Mouse (Mus musculus) cerebellum, adult 2 months (tissue): Measurements from ENCODE around the gene Klk1b5. TPM values are rescaled to one million over a fixed set of nuclear protein-coding genes. Genes with fewer than 3 reads are reported as not detected.

Experiments used
- DNase-seq, 2 experiments: peaks; one replicate each; pipeline ENCODE4 v3.0.0; 2021
- H3K27ac ChIP-seq: fragments of 200-500 bp; 2 replicates; pipeline ENCODE4 v1.5.1; 2012; ENCODE audit warnings: low read length, control low read depth, inconsistent platforms; ENCODE audit not compliant: insufficient read depth
- H3K27me3 ChIP-seq: fragments of 200-500 bp; 2 replicates; pipeline ENCODE4 v1.6.1; 2012; ENCODE audit warnings: inconsistent platforms, mild to moderate bottlenecking, low read length, moderate library complexity; ENCODE audit not compliant: control insufficient read depth, insufficient read depth
- H3K4me1 ChIP-seq: fragments of 200-500 bp; 2 replicates; pipeline ENCODE4 v1.6.1; 2011; ENCODE audit warnings: low read length; ENCODE audit not compliant: control insufficient read depth, insufficient read depth
- H3K4me3 ChIP-seq: fragments of 200-500 bp; replicated peaks from 2 replicates; pipeline ENCODE3; 2011; ENCODE audit warnings: mild to moderate bottlenecking, low read depth, low read length, control low read depth; ENCODE audit not compliant: insufficient read depth
- CTCF ChIP-seq: fragments of 200-500 bp; IDR thresholded peaks from 2 replicates; pipeline ENCODE4 v1.5.1; 2011; ENCODE audit warnings: low read depth, mild to moderate bottlenecking, control low read depth, low read length, moderate library complexity, borderline replicate concordance; ENCODE audit not compliant: insufficient read depth
- POLR2A ChIP-seq: fragments of 200-500 bp; IDR thresholded peaks from 2 replicates; pipeline ENCODE4 v1.6.1; 2011; ENCODE audit warnings: low read length, control low read depth, borderline replicate concordance; ENCODE audit not compliant: insufficient read depth
- WGBS: fragments of 180-500 bp; shearing (Covaris S2); methylation state at CpG from one replicate; pipeline ENCODE4 v1.1.7; 2018; 5-methylcytosine and 5-hydroxymethylcytosine counted together
- polyA plus RNA-seq: library from polyadenylated mRNA; depleted of rRNA; stranded (reverse); fragments of >200 nt; gene quantifications from 2 replicates; pipeline ENCODE4 v1.2.3, GENCODE M21; 2012

Gene Klk1b5
- polyA plus RNA-seq, 1 experiment, result not detected

DNA sequence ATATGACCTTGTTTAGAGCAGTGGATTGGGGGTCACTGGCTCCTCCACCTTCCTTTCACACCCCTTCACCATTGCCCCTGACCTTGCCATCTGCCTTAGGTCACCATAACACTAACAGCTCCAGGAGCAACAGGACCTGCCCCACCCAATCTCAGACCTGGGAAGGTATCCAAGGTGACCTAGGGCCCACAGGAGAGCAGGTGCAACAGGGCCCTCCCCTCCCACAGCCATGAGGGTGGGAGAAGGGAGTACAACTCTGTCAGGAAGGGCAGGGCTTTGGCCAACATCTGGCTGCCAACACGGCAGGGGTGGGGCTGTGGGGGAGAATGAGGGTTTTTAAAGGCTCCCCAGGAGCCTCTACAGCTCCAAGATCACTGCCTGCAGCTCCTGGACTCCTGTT lies 9.3 kb downstream of the Klk1b5 start, which contains the start of gene Klk1:
Klk1 (plus strand) TSS at position 285 of the 400 bp plus-strand sequence.
- Histone ChIP-seq H3K27ac (no peak within 1 kb of the TSS), H3K4me1 (no peaks in the 10 kb centered on the region), H3K4me3 (no peak within 1 kb of the TSS), H3K27me3 (no peaks in the 10 kb centered on the region)
- 56% methylated on average over 1 of the region's 1 CpGs for WGBS
- DNase-seq, result no peak
- TF ChIP-seq POLR2A, result no peak
- no peak for TF ChIP-seq CTCF

GRCm38 (mm10) chr7:44235909-44236308 lies 20.2 kb downstream of the Klk1b5 start, which contains the start of gene Gm36864:
Gene Gm36864, plus strand, starts transcription at chr7:44236177.
- no peak for DNase-seq
- no peak within 1 kb of the TSS for H3K27ac ChIP-seq
- TF ChIP-seq POLR2A, result no peak
- no peak for TF ChIP-seq CTCF
- H3K27me3 ChIP-seq, result no peaks in the 10 kb centered on the region
- H3K4me3 ChIP-seq, result no peak within 1 kb of the TSS
- 18% methylated on average over 3 of the region's 3 CpGs for WGBS
- no peaks in the 10 kb centered on the region; the same call in 1 of the 2 replicates for H3K4me1 ChIP-seq

DNA sequence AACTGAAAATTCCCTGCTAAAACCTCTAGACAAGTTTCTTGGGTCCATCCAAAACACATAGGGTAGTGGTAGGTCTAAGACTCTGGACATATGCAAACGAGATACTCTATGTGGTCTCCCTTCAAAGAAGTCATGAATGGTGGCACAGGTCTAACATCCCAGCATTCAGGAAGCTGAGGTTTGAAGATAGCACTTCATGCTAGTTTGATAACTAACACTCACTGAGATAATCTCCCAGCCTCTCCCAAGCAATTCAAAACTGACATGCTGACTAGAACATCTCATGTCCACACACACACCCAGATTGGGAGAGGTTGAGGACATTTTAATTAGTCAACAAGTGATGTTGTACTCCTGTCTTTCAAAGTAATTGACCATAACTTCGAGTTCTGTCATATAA lies 24.2 kb downstream of the Klk1b5 start:
- H3K27me3 ChIP-seq, result no peaks in the 10 kb centered on the region
- no peak overlapping the region for H3K27ac ChIP-seq
- TF ChIP-seq CTCF (no peak), POLR2A (no peak)
- H3K4me3 ChIP-seq, result no peak overlapping the region
- 37% methylated on average over 2 of the region's 2 CpGs for WGBS
- DNase-seq, result no peak
- H3K4me1 ChIP-seq, result no peaks in the 10 kb centered on the region; the same call in 1 of the 2 replicates

DNA sequence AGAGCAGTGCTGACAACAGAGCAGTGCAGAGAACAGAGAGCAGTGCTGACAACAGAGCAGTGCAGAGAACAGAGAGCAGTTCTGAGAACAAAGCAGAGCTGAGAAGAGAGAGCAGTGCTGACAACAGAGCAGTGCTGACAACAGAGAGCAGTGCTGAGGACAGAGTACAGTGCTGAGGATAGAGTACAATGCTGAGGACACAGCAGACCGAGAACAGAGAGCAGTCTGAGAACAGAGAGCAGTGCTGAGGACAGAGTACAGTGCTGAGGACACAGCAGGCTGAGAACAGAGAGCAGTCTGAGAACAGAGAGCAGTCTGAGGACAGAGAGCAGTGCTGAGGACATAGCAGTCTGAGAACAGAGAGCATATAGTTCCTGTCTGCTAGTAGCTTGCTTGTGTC lies 25.0 kb downstream of the Klk1b5 start:
- no peaks in the 10 kb centered on the region for H3K27me3 ChIP-seq
- no peak overlapping the region for H3K27ac ChIP-seq
- 48% methylated on average over 1 of the region's 1 CpGs for WGBS
- TF ChIP-seq CTCF (no peak), POLR2A (no peak)
- no peak for DNase-seq
- no peaks in the 10 kb centered on the region; the same call in 1 of the 2 replicates for H3K4me1 ChIP-seq
- no peak overlapping the region for H3K4me3 ChIP-seq

GRCm38 (mm10) chr7:44241163-44241562 lies 25.4 kb downstream of the Klk1b5 start:
- DNase-seq, result no peak
- Histone ChIP-seq H3K27me3 (no peaks in the 10 kb centered on the region), H3K4me1 (no peaks in the 10 kb centered on the region), H3K4me3 (no peak overlapping the region), H3K27ac (no peak overlapping the region)
- TF ChIP-seq CTCF, result no peak
- no peak for TF ChIP-seq POLR2A
- WGBS, result 63% methylated on average over 2 of the region's 2 CpGs

- DNase-seq, result no peak
- Histone ChIP-seq H3K27ac (no peak overlapping the region), H3K27me3 (no peaks in the 10 kb centered on the region), H3K4me1 (0 out of 2 replicates have a peak, but pooled peaks cover 2% of the 10 kb centered on the region), H3K4me3 (no peak overlapping the region)
- 58% methylated on average over 1 of the region's 1 CpGs for WGBS
- TF ChIP-seq POLR2A, result no peak
Measured at GRCm38 (mm10) chr7:44244080-44244479, 28.3 kb downstream of the Klk1b5 start.

DNA sequence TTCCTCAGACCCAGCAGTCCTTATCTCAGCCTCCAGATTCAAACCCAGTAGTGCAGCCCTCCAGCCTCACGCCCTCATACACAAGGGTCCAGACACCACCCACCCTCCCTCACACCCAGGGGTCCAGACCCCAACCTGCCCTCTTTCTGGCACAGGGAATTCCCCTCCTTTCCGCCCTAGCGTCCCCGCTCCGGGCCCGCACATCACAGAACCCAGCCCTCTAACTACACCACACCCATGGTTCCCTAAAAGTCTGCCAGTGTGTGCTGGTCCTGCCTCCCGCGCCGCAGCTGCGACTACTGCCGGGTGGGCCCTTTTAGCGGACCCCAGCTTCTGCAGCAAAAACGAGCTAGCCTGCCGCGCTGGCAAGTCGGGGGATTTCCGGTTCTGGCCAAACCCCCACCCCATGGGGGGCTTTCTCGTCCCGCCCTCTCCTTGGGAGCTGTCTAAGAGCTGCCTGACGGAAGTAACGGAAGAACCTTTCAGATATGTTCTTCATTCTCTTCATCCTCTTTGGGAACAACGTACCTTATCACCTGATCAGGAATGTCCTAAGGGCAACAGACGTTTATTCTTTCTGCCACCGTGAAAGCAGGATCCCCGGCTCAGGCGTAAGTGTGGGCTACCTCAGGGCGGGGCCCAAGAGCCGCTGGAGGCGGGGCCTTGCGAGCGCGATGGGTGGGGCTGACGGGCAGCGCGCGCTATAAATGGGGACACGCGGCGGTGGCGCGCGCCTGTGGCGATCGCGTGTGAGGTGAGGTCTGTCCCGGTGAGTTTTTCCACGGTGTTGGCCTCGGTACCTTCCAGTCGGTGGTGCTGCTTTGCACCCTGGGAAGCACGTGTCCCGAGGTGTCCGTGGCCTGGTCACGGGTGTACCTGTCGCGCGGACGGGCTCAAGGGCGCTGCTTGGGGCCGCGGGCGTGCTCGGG lies 30.6 kb downstream of the Klk1b5 start, which contains the start of the genes 1700028J19Rik and 2410002F23Rik:
1700028J19Rik (minus strand) TSS at position 641 of the 929 bp plus-strand sequence.
2410002F23Rik (plus strand) TSS at position 668 of the 929 bp plus-strand sequence.
- peak; percentile 89 to 94 for DNase-seq
- Histone ChIP-seq H3K4me3 (peak within 1 kb of the TSS; percentile 97), H3K4me1 (0 out of 2 replicates have a peak, but pooled peaks cover 2% of the 10 kb centered on the region), H3K27ac (peak within 1 kb of the TSS; percentile 79), H3K27me3 (no peaks in the 10 kb centered on the region)
- peak; percentile 94 for TF ChIP-seq POLR2A
- no peak for TF ChIP-seq CTCF
- under 1% methylated on average over 62 of the region's 62 CpGs for WGBS
